Mouse (Mus musculus) colon, adult 2 months (tissue): ENCODE measurements around the gene Trak1. TPM values are rescaled to one million over a fixed set of nuclear protein-coding genes. Genes with fewer than 3 reads are reported as not detected.

ENCODE experiments used
- polyA plus RNA-seq: library from polyadenylated mRNA; depleted of rRNA; stranded (reverse); fragments of >200 nt; gene quantifications from 2 replicates; pipeline ENCODE4 v1.2.3, GENCODE M21; 2012; rRNA removed

Gene Trak1
- 162 and 166 TPM in 2 replicates for polyA plus RNA-seq

GRCm38 (mm10) chr9:121297171-121298064 lies at the start of gene Trak1:
TSS of gene Trak1 (plus strand) at chr9:121297502.

DNA sequence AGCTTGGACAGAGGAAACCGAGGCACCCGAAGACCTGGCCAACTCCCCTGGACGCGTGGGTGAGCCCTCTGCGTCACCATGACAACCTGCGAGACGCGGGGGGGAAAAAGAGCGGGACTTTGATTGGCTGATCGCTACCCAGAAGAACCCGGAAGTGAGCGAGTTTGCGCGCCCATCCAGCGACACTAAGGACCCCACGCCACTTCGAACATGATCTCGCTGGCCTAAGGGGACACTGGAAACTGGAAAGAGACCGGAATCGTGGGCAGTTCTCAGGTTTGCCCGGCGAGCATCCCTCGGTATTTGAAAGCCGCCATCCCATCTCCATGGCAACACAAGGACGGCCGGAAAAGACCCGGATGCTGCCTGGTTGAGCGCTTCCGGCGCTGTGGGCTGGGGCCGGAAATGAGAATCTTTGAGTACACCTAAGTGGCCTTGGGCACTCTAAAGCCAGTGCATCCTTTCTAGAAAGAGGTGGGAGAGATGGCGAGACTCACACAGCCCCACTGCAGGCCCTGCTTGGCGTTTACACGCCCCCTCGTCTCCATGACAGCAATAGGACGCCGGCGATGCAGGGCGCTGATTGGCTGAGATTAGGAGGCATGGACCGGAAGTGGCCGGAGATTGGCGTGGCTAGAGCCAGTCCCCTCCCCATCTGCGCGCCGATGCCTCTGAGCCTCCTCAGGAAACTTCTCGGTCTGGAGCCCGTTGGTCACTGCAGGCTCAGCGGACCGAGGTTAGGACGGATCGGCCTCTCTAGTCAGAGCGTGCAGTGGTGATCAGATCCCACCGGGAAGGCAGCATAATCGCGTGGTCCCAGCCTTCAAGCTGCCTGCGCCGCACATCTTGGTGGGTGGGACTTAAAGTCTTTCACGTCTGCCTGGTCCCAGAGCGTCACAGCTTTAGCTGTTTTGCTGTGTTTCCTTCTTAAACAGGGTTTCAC lies 19.9 kb upstream of the Trak1 start, which contains the start of gene Ulk4:
TSS of gene Ulk4 (minus strand) at position 80 of the 943 bp plus-strand sequence.

DNA sequence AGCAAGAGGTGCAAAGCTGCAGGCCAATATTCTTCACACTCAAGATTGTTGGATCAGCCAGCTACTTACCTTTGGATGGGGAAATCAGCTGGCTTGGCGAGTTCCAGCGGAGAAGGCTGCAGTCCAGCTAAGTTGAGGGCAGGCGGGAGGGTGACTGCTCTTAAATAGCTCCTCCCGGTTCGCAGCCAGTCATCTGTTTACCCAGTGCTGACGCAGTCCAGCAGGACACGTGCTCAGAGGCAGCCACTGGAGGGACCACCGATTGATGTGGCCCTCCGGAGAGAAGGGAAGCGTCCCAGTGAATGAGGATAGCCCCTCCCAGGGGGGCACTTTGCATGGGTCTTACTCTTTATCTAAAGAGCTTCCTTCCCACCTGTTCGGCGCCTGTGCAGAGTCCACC lies 198.2 kb downstream of the Trak1 start, which contains the start of gene Cck:
TSS of gene Cck (minus strand) at position 166 of the 400 bp plus-strand sequence.

Other genes starting within 250 kb of the Trak1 start
- gene Ulk4, start 20.3 kb upstream of the Trak1 start, polyA plus RNA-seq, result 1.6 and 1.7 TPM in 2 replicates
- gene Cck, start 198.2 kb downstream of the Trak1 start, polyA plus RNA-seq, result 16.4 and 29.0 TPM in 2 replicates